ENCODE assay signal across 13 mouse cellular contexts in genomic region chr13:60736421-60737105, GRCm38 (mm10). TPM values are rescaled to one million over a fixed set of nuclear protein-coding genes. Genes with fewer than 3 reads are reported as not detected.
DNase-seq lines count a peak whose midpoint lies in the region; ATAC-seq and TF ChIP-seq lines count a peak whose summit lies in the region.
"Had no signal": no experiment of that assay in that cellular context is flagged by ENCODE, and none has a peak within 500 bp of the region (broad histone marks: within the 10 kb centered on the region; RNA-seq: fewer than 3 reads in every experiment).

No protein-coding gene starts in this region.

- H3K36me3 ChIP-seq in midbrain, embryonic 14.5 days (ENCODE audit: control insufficient read depth, insufficient read depth, low read length) = peaks cover 64% of the 10 kb centered on the region
- H3K36me3 ChIP-seq in midbrain, postnatal 0 days (ENCODE audit: insufficient read depth, low read length) = peaks cover 42% of the 10 kb centered on the region
- peaks cover 6% of the 10 kb centered on the region; the same call in 1 of the 2 replicates for H3K36me3 ChIP-seq in kidney, embryonic 16.5 days (ENCODE audit: insufficient read depth, low read length)

- no peak for TF ChIP-seq CTCF in midbrain, postnatal 0 days (IDR thresholded peaks at IDR 0.05)

- no peaks in the 10 kb centered on the region for H3K4me1 ChIP-seq in midbrain, embryonic 14.5 days (ENCODE audit: control insufficient read depth, insufficient read depth, low read length)
- H3K4me1 ChIP-seq in midbrain, postnatal 0 days (ENCODE audit: insufficient read depth, low read length) = no peaks in the 10 kb centered on the region
- H3K4me1 ChIP-seq in kidney, embryonic 16.5 days (ENCODE audit: insufficient read depth, low read length) = peaks cover 26% of the 10 kb centered on the region

- WGBS in midbrain, embryonic 14.5 days = 66% methylated on average over 13 of the region's 13 CpGs
- 68% methylated on average over 13 of the region's 13 CpGs for WGBS in midbrain, postnatal 0 days
- WGBS in kidney, embryonic 16.5 days = 60% methylated on average over 13 of the region's 13 CpGs

- H3K9ac ChIP-seq in midbrain, embryonic 14.5 days (replicated peaks; ENCODE audit: low read length) = no peak overlapping the region
- no peak overlapping the region for H3K9ac ChIP-seq in midbrain, postnatal 0 days (replicated peaks; ENCODE audit: low read length, poor library complexity, severe bottlenecking)
- H3K9ac ChIP-seq in kidney, embryonic 16.5 days (replicated peaks; ENCODE audit: low read length) = no peak overlapping the region

- 0 out of 2 replicates have a peak overlapping the region, but pooled peaks have one; percentile 32 for H3K27ac ChIP-seq in midbrain, embryonic 14.5 days (replicated peaks; ENCODE audit: low read depth, low read length)
- no peak overlapping the region for H3K27ac ChIP-seq in midbrain, postnatal 0 days (ENCODE audit: low read depth, low read length)
- peak overlapping the region; percentile 89 for H3K27ac ChIP-seq in kidney, embryonic 16.5 days (ENCODE audit: low read length)
- H3K27ac ChIP-seq: forebrain, embryonic 10.5 days had no signal

- DNase-seq in midbrain, embryonic 14.5 days = no peak
- no peak for DNase-seq in midbrain, postnatal 0 days (ENCODE audit: low spot score)
- DNase-seq in lung, adult 18-20 months = peak; percentile 78 to 84
- no peak for DNase-seq in frontal cortex, postnatal 14 days (ENCODE audit: low spot score in 2 of 2)
- no peak for DNase-seq in thymus, postnatal 10 days (ENCODE audit: low spot score in 2 of 2)
- DNase-seq in adrenal gland, postnatal 14 days = no peak
- no peak for DNase-seq in ovary, postnatal 36 days (ENCODE audit: low spot score)
- DNase-seq: cerebellum, adult 8-10 months had no signal

- no peak overlapping the region for H3K4me2 ChIP-seq in midbrain, embryonic 14.5 days (ENCODE audit: low read length)
- H3K4me2 ChIP-seq in midbrain, postnatal 0 days (ENCODE audit: low read depth, low read length, poor library complexity, severe bottlenecking) = no peak overlapping the region
- H3K4me2 ChIP-seq in kidney, embryonic 16.5 days (replicated peaks; ENCODE audit: low read depth, low read length) = no peak overlapping the region

- ATAC-seq in midbrain, embryonic 14.5 days (ENCODE audit: low FRiP score, low TSS enrichment) = no peak
- no peak for ATAC-seq in midbrain, postnatal 0 days (ENCODE audit: low FRiP score)
- peak; percentile 79 for ATAC-seq in kidney, embryonic 16.5 days (ENCODE audit: low FRiP score, low TSS enrichment)

- no peak overlapping the region for H3K4me3 ChIP-seq in midbrain, embryonic 14.5 days (replicated peaks; ENCODE audit: low read depth, low read length)
- H3K4me3 ChIP-seq in midbrain, postnatal 0 days (ENCODE audit: low read depth, low read length) = no peak overlapping the region
- H3K4me3 ChIP-seq in kidney, embryonic 16.5 days (ENCODE audit: low read length) = no peak overlapping the region
- H3K4me3 ChIP-seq: forebrain, embryonic 10.5 days had no signal

- no peaks in the 10 kb centered on the region for H3K27me3 ChIP-seq in midbrain, embryonic 14.5 days (ENCODE audit: control insufficient read depth, insufficient read depth, low read length)
- no peaks in the 10 kb centered on the region for H3K27me3 ChIP-seq in midbrain, postnatal 0 days (ENCODE audit: insufficient read depth, low read length)
- H3K27me3 ChIP-seq in kidney, embryonic 16.5 days (ENCODE audit: insufficient read depth, low read length) = no peaks in the 10 kb centered on the region
- H3K27me3 ChIP-seq: CH12.LX; megakaryocyte, embryonic 14.5 days had no signal

- no peaks in the 10 kb centered on the region for H3K9me3 ChIP-seq in midbrain, embryonic 14.5 days (ENCODE audit: control insufficient read depth, low read length)
- no peaks in the 10 kb centered on the region for H3K9me3 ChIP-seq in midbrain, postnatal 0 days (ENCODE audit: low read length)
- no peaks in the 10 kb centered on the region for H3K9me3 ChIP-seq in kidney, embryonic 16.5 days (ENCODE audit: low read length)
- H3K9me3 ChIP-seq: forebrain, embryonic 10.5 days; megakaryocyte, embryonic 14.5 days had no signal

RNA-seq across cellular contexts. Expression of gene BC051665, which starts 49.6 kb away (rescaled TPM):
- not detected in 2 replicates for polyA plus RNA-seq in midbrain, embryonic 14.5 days (2014; fragmentation: Nextera tagmentation; extraction: Ambion mirVana)
- not detected in 2 replicates for total RNA-seq in midbrain, postnatal 0 days (2014; rRNA removed)
- polyA plus RNA-seq in midbrain, postnatal 0 days (2015; fragmentation: Nextera tagmentation; extraction: Ambion mirVana) = not detected in 2 replicates
- polyA plus RNA-seq in kidney, embryonic 16.5 days (2015; fragmentation: Nextera tagmentation; extraction: Ambion mirVana) = not detected in 2 replicates
- not detected in 2 replicates for total RNA-seq in adrenal gland, postnatal 14 days (2021)
- total RNA-seq: CH12.LX had no signal
- polyA plus RNA-seq: forebrain, embryonic 10.5 days; large intestine, adult 2 months had no signal

Comparison
In these comparisons a context has a peak if more than half of its experiments do, and no peak if none do; other contexts are left out.
1. DNase-seq: peak in lung, adult 18-20 months (2 of 2); none in midbrain, embryonic 14.5 days (single experiment), midbrain, postnatal 0 days (single experiment), frontal cortex, postnatal 14 days (0 of 2), thymus, postnatal 10 days (0 of 2), adrenal gland, postnatal 14 days (single experiment) and ovary, postnatal 36 days (single experiment).